Comparison of ENCODE assay signal across 9 mouse cellular contexts in genomic region chr13:67843775-67844118, GRCm38 (mm10). TPM values are rescaled to one million over a fixed set of nuclear protein-coding genes. Genes with fewer than 3 reads are reported as not detected.
DNase-seq lines count a peak whose midpoint lies in the region; ATAC-seq lines count a peak whose summit lies in the region.
"Had no signal": no experiment of that assay in that cellular context is flagged by ENCODE, and none has a peak within 500 bp of the region (broad histone marks: within the 10 kb centered on the region; RNA-seq: fewer than 3 reads in every experiment).

No protein-coding gene starts in this region.

- H3K9me3 ChIP-seq in heart, embryonic 16.5 days (replicated peaks; ENCODE audit: control insufficient read depth, low read length), result no peaks in the 10 kb centered on the region
- H3K9me3 ChIP-seq in embryonic facial prominence, embryonic 10.5 days, result no peaks in the 10 kb centered on the region
- H3K9me3 ChIP-seq in intestine, embryonic 14.5 days (ENCODE audit: control insufficient read depth, low read length), result no peaks in the 10 kb centered on the region
- H3K9me3 ChIP-seq in midbrain, embryonic 16.5 days (replicated peaks; ENCODE audit: control insufficient read depth, low read length, poor library complexity, severe bottlenecking), result no peaks in the 10 kb centered on the region
- H3K9me3 ChIP-seq: G1E had no signal

- 33% methylated on average over 6 of the region's 6 CpGs for WGBS in heart, embryonic 16.5 days
- 46% methylated on average over 6 of the region's 6 CpGs for WGBS in embryonic facial prominence, embryonic 10.5 days
- WGBS in intestine, embryonic 14.5 days, result 37% methylated on average over 6 of the region's 6 CpGs
- WGBS in midbrain, embryonic 16.5 days, result 40% methylated on average over 6 of the region's 6 CpGs

- no peaks in the 10 kb centered on the region for H3K36me3 ChIP-seq in heart, embryonic 16.5 days (ENCODE audit: control insufficient read depth, insufficient read depth)
- no peaks in the 10 kb centered on the region for H3K36me3 ChIP-seq in embryonic facial prominence, embryonic 10.5 days (replicated peaks)
- H3K36me3 ChIP-seq in intestine, embryonic 14.5 days (ENCODE audit: control insufficient read depth, insufficient read depth, low read length), result no peaks in the 10 kb centered on the region
- no peaks in the 10 kb centered on the region for H3K36me3 ChIP-seq in midbrain, embryonic 16.5 days (ENCODE audit: control insufficient read depth, insufficient read depth, low read length)
- H3K36me3 ChIP-seq: G1E had no signal

- peak overlapping the region; percentile 59 for H3K9ac ChIP-seq in heart, embryonic 16.5 days (ENCODE audit: low read length)
- peak overlapping the region; percentile 44 for H3K9ac ChIP-seq in intestine, embryonic 14.5 days (ENCODE audit: low read length)
- peak overlapping the region; percentile 56 for H3K9ac ChIP-seq in midbrain, embryonic 16.5 days (ENCODE audit: low read depth, low read length)

- no peak for ATAC-seq in heart, embryonic 16.5 days (replicated peaks; ENCODE audit: extremely low read depth, insufficient read depth, low FRiP score)
- ATAC-seq in intestine, embryonic 14.5 days (replicated peaks; ENCODE audit: low FRiP score, low TSS enrichment, low read depth), result no peak; the same call in 1 of the 2 replicates
- ATAC-seq in midbrain, embryonic 16.5 days, result no peak; the same call in 1 of the 2 replicates

- H3K27me3 ChIP-seq in heart, embryonic 16.5 days (ENCODE audit: control insufficient read depth, insufficient read depth, low read length), result no peaks in the 10 kb centered on the region
- no peaks in the 10 kb centered on the region for H3K27me3 ChIP-seq in embryonic facial prominence, embryonic 10.5 days (replicated peaks; ENCODE audit: low read depth, poor library complexity, severe bottlenecking)
- no peaks in the 10 kb centered on the region for H3K27me3 ChIP-seq in intestine, embryonic 14.5 days (replicated peaks; ENCODE audit: control insufficient read depth, insufficient read depth, low read length)
- H3K27me3 ChIP-seq in midbrain, embryonic 16.5 days (ENCODE audit: control insufficient read depth, insufficient read depth, low read depth, low read length), result no peaks in the 10 kb centered on the region

- peak overlapping the region; percentile 52; the same call in 1 of the 2 replicates for H3K4me3 ChIP-seq in heart, embryonic 16.5 days (ENCODE audit: low read length)
- peak overlapping the region; percentile 57 for H3K4me3 ChIP-seq in embryonic facial prominence, embryonic 10.5 days
- H3K4me3 ChIP-seq in intestine, embryonic 14.5 days (ENCODE audit: low read depth, low read length), result peak overlapping the region; percentile 33; the same call in 1 of the 2 replicates
- H3K4me3 ChIP-seq in midbrain, embryonic 16.5 days (ENCODE audit: low read depth, low read length), result peak overlapping the region; percentile 44

- no peak overlapping the region for H3K27ac ChIP-seq in heart, embryonic 16.5 days (ENCODE audit: low read length)
- no peak overlapping the region; the same call in 1 of the 2 replicates for H3K27ac ChIP-seq in embryonic facial prominence, embryonic 10.5 days (replicated peaks)
- no peak overlapping the region for H3K27ac ChIP-seq in intestine, embryonic 14.5 days (ENCODE audit: low read depth)
- peak overlapping the region; percentile 56 for H3K27ac ChIP-seq in midbrain, embryonic 16.5 days (ENCODE audit: low read length)

- H3K4me2 ChIP-seq in heart, embryonic 16.5 days (ENCODE audit: low read depth, low read length), result peak overlapping the region; percentile 75
- peak overlapping the region; percentile 51 for H3K4me2 ChIP-seq in intestine, embryonic 14.5 days (ENCODE audit: low read length)
- peak overlapping the region; percentile 57 for H3K4me2 ChIP-seq in midbrain, embryonic 16.5 days (ENCODE audit: low read length)

- DNase-seq in heart, postnatal 36 days, result no peak
- no peak for DNase-seq in embryonic facial prominence, embryonic 10.5 days (ENCODE audit: low spot score)
- DNase-seq in intestine, embryonic 14.5 days (ENCODE audit: low spot score), result no peak
- no peak for DNase-seq in spleen, postnatal 10 days (ENCODE audit: low spot score in 2 of 2)
- no peak for DNase-seq in adrenal gland, adult 18-20 months (ENCODE audit: low spot score in 2 of 2)
- no peak for DNase-seq in B cell, adult 2 months

- intact Hi-C loops in heart, postnatal 36 days (cut with DNase I), result loop anchor here (1.0 to 10.0 kb wide), 4 partner anchors 119 to 739 kb away; partner anchors contain the start of genes Gm28557, Gm49345 and Zfp729a

- no peaks in the 10 kb centered on the region for H3K4me1 ChIP-seq in heart, embryonic 16.5 days (ENCODE audit: control insufficient read depth, insufficient read depth, low read length)
- H3K4me1 ChIP-seq in embryonic facial prominence, embryonic 10.5 days, result peaks cover 10% of the 10 kb centered on the region
- no peaks in the 10 kb centered on the region for H3K4me1 ChIP-seq in intestine, embryonic 14.5 days (replicated peaks; ENCODE audit: control insufficient read depth, insufficient read depth, low read length)
- H3K4me1 ChIP-seq in midbrain, embryonic 16.5 days (ENCODE audit: control insufficient read depth, insufficient read depth, low read length), result peaks cover 3% of the 10 kb centered on the region; the same call in 1 of the 2 replicates

RNA-seq across cellular contexts. Expression of gene Gm10037, which starts 12.8 kb away (rescaled TPM):
- polyA plus RNA-seq in heart, embryonic 16.5 days (2015; fragmentation: Nextera tagmentation; extraction: Ambion mirVana), result 1.2 and 1.7 TPM in 2 replicates
- total RNA-seq in heart, postnatal 36 days (2021), result 1 to 10 TPM in 1 of 2 experiments, under 1 TPM in 1; 0.89 to 1.2 TPM
- polyA plus RNA-seq in embryonic facial prominence, embryonic 10.5 days (2016; fragmentation: Nextera tagmentation; extraction: Ambion mirVana), result 1.9 and 2.7 TPM in 2 replicates
- polyA plus RNA-seq in intestine, embryonic 14.5 days (2014; fragmentation: Nextera tagmentation; extraction: Ambion mirVana), result 3.7 TPM in 2 replicates
- 4.4 and 8.2 TPM in 2 replicates for polyA plus RNA-seq in midbrain, embryonic 16.5 days (2015; fragmentation: Nextera tagmentation; extraction: Ambion mirVana)
- total RNA-seq in adrenal gland, adult 18-20 months (2021), result 1 to 10 TPM; 2.0 to 2.8 TPM
- total RNA-seq: G1E had no signal
- polyA plus RNA-seq: G1E had no signal

RNA-seq across cellular contexts. Expression of gene BC048507, which starts 19.4 kb away (rescaled TPM):
- not detected in 2 replicates for polyA plus RNA-seq in heart, embryonic 16.5 days (2015; fragmentation: Nextera tagmentation; extraction: Ambion mirVana)
- total RNA-seq in heart, postnatal 36 days (2021), result not detected
- not detected in 2 replicates for polyA plus RNA-seq in embryonic facial prominence, embryonic 10.5 days (2016; fragmentation: Nextera tagmentation; extraction: Ambion mirVana)
- not detected in 2 replicates for polyA plus RNA-seq in intestine, embryonic 14.5 days (2014; fragmentation: Nextera tagmentation; extraction: Ambion mirVana)
- not detected in 2 replicates for polyA plus RNA-seq in midbrain, embryonic 16.5 days (2015; fragmentation: Nextera tagmentation; extraction: Ambion mirVana)
- total RNA-seq in adrenal gland, adult 18-20 months (2021), result not detected
- total RNA-seq: G1E had no signal
- polyA plus RNA-seq: G1E had no signal

RNA-seq across cellular contexts. Expression of gene Zfp273, which starts 30.2 kb away (rescaled TPM):
- 4.4 and 4.5 TPM in 2 replicates for polyA plus RNA-seq in heart, embryonic 16.5 days (2015; fragmentation: Nextera tagmentation; extraction: Ambion mirVana)
- 1 to 10 TPM; 1.8 to 2.2 TPM for total RNA-seq in heart, postnatal 36 days (2021)
- 6.0 and 6.5 TPM in 2 replicates for polyA plus RNA-seq in embryonic facial prominence, embryonic 10.5 days (2016; fragmentation: Nextera tagmentation; extraction: Ambion mirVana)
- 7.0 and 7.4 TPM in 2 replicates for polyA plus RNA-seq in intestine, embryonic 14.5 days (2014; fragmentation: Nextera tagmentation; extraction: Ambion mirVana)
- 13.3 and 15.0 TPM in 2 replicates for polyA plus RNA-seq in midbrain, embryonic 16.5 days (2015; fragmentation: Nextera tagmentation; extraction: Ambion mirVana)
- total RNA-seq in adrenal gland, adult 18-20 months (2021), result 1 to 10 TPM; 3.5 to 4.2 TPM
